Mouse (Mus musculus) liver, postnatal 0 days (tissue): ENCODE data around the gene Fgf18.

Source experiments
- CTCF ChIP-seq: sonication (generic); IDR thresholded peaks from 2 replicates; pipeline ENCODE4 v1.5.1; 2016; ENCODE audit warnings: antibody characterized with exemption, low read depth
- EP300 ChIP-seq: IDR thresholded peaks from 2 replicates; pipeline ENCODE4 v1.6.1; 2016; ENCODE audit warnings: antibody characterized with exemption, low read depth, mild to moderate bottlenecking

GRCm38 (mm10) chr11:33180701-33181116, 33.5 kb upstream of the Fgf18 start:
- no peak for TF ChIP-seq CTCF
- TF ChIP-seq EP300, result no peak
